Mouse (Mus musculus) hindbrain, embryonic 14.5 days (tissue): ENCODE results near the gene Cib4. TPM values are rescaled to one million over a fixed set of nuclear protein-coding genes. Genes with fewer than 3 reads are reported as not detected.
A peak's percentile ranks its signal among the peaks of the same experiment; 100 is the strongest.

Source experiments
- ATAC-seq: fragments of 200-750 bp; cut with Nextera tagmentation; 2 replicates; pipeline ENCODE4 v1.8.0; 2017; ENCODE audit warnings: moderate number of reproducible peaks, mild to moderate bottlenecking, moderate TSS enrichment, moderate library complexity; ENCODE audit not compliant: low FRiP score
- DNase-seq: peaks from one replicate; pipeline ENCODE4 v3.0.0-alpha.2; 2015; ENCODE audit warnings: low spot score
- H3K27ac ChIP-seq: fragments of 300-500 bp; sonication (generic); 2 replicates; pipeline ENCODE4 v1.5.1; 2014; ENCODE audit warnings: mild to moderate bottlenecking, moderate library complexity
- H3K27me3 ChIP-seq: fragments of 300-500 bp; sonication (generic); 2 replicates; pipeline ENCODE4 v1.6.1; 2014; ENCODE audit warnings: mild to moderate bottlenecking, low read length, mixed read lengths; ENCODE audit not compliant: control insufficient read depth, insufficient read depth
- H3K36me3 ChIP-seq: fragments of 300-500 bp; sonication (generic); replicated peaks from 2 replicates; pipeline ENCODE4 v1.6.1; 2014; ENCODE audit not compliant: control insufficient read depth, insufficient read depth
- H3K4me1 ChIP-seq: fragments of 300-500 bp; sonication (generic); replicated peaks from 2 replicates; pipeline ENCODE4 v1.6.1; 2014; ENCODE audit warnings: antibody characterized with exemption, low read length, mixed read lengths; ENCODE audit not compliant: control insufficient read depth, insufficient read depth
- H3K4me2 ChIP-seq: fragments of 300-500 bp; sonication (generic); replicated peaks from 2 replicates; pipeline ENCODE4 v1.6.1; 2014; ENCODE audit warnings: mild to moderate bottlenecking, moderate library complexity
- H3K4me3 ChIP-seq: fragments of 300-500 bp; sonication (generic); replicated peaks from 2 replicates; pipeline ENCODE4 v1.5.1; 2014; ENCODE audit warnings: mild to moderate bottlenecking, low read length
- H3K9ac ChIP-seq: fragments of 300-500 bp; sonication (generic); 2 replicates; pipeline ENCODE4 v1.6.1; 2014
- H3K9me3 ChIP-seq: fragments of 300-500 bp; sonication (generic); 2 replicates; pipeline ENCODE4 v1.6.1; 2016; ENCODE audit warnings: low read length; ENCODE audit not compliant: control insufficient read depth
- WGBS: fragments of 180-500 bp; shearing (Covaris S2); extraction: QIAGEN DNeasy Blood & Tissue Kit; methylation state at CpG from one replicate; pipeline ENCODE4 v1.1.7; 2014; 5-methylcytosine and 5-hydroxymethylcytosine counted together
- polyA plus RNA-seq: library from polyadenylated mRNA; unstranded; fragments of >200 nt; fragmentation: Nextera tagmentation; extraction: Ambion mirVana; gene quantifications from 2 replicates; pipeline ENCODE4 v1.2.1, GENCODE M21; 2014

The Cib4 gene
- polyA plus RNA-seq, 1 experiment from 2014 or later = not detected

DNA sequence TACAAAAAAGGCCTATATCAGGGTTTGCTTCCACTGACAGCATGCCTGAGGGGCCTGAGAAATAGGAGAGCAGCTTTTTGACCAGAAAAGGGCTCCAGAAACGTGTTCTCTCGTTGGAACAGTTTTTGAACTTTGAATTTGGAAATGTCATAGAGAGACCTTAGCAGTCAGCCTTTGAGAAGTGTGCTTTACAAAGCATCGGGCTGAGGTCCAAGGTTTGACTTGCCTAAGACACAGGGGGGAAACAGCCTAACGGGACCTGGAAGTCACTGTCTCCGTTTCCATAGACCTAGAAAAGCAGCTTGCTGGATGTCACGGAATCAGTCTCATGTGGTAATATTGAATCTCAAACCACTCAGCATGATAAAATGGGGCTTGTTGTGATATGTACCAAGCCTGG, 6.4 kb upstream of the Cib4 start:
- H3K27ac ChIP-seq = no peak overlapping the region
- no peak for ATAC-seq

GRCm38 (mm10) chr5:30551022-30551638, 5.5 kb upstream of the Cib4 start:
- H3K9me3 ChIP-seq = no peaks in the 10 kb centered on the region
- DNase-seq (no peak), ATAC-seq (no peak)
- no peaks in the 10 kb centered on the region for H3K36me3 ChIP-seq
- no peak overlapping the region for H3K4me3 ChIP-seq
- no peak overlapping the region for H3K4me2 ChIP-seq
- WGBS = 79% methylated on average over 8 of the region's 8 CpGs
- no peaks in the 10 kb centered on the region for H3K27me3 ChIP-seq
- no peak overlapping the region for H3K27ac ChIP-seq
- H3K4me1 ChIP-seq = no peaks in the 10 kb centered on the region
- H3K9ac ChIP-seq = no peak overlapping the region

More for the DNA sequence above, 6.4 kb upstream of the Cib4 start:
- Histone ChIP-seq H3K4me2 (no peak overlapping the region), H3K9ac (no peak overlapping the region), H3K4me1 (no peaks in the 10 kb centered on the region), H3K4me3 (no peak overlapping the region), H3K9me3 (no peaks in the 10 kb centered on the region), H3K36me3 (no peaks in the 10 kb centered on the region), H3K27me3 (no peaks in the 10 kb centered on the region)
- no peak for DNase-seq
- WGBS = 85% methylated on average over 6 of the region's 6 CpGs

GRCm38 (mm10) chr5:30550334-30551021, 4.8 kb upstream of the Cib4 start:
- 61% methylated on average over 9 of the region's 9 CpGs for WGBS
- Histone ChIP-seq H3K36me3 (no peaks in the 10 kb centered on the region), H3K4me1 (no peaks in the 10 kb centered on the region), H3K27ac (no peak overlapping the region), H3K9me3 (no peaks in the 10 kb centered on the region), H3K4me3 (no peak overlapping the region), H3K9ac (no peak overlapping the region), H3K27me3 (no peaks in the 10 kb centered on the region), H3K4me2 (no peak overlapping the region)
- ATAC-seq = no peak
- DNase-seq = peak; percentile 40

DNA sequence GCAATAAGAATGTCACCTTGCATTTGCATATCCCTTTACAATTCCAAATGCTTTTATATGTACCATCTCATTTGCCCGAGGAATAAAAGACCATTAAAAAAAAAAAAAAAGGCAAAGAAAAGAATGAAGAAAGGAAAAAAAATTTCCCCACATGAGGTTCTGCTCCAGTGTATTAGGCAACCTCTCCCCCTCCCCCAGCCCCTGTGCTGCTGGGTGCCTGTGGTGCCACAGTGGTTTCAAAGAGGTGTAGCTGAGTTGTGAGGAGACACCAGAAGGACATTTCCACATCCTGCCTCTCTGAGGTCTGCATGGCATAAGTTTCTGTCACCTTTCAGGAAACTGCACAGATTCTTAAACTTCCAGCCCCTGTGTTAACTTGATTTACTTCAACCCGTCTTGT, 3.0 kb upstream of the Cib4 start:
- no peak for ATAC-seq
- Histone ChIP-seq H3K4me2 (no peak overlapping the region), H3K27ac (no peak overlapping the region), H3K9me3 (no peaks in the 10 kb centered on the region), H3K36me3 (no peaks in the 10 kb centered on the region), H3K4me3 (no peak overlapping the region), H3K27me3 (no peaks in the 10 kb centered on the region), H3K4me1 (no peaks in the 10 kb centered on the region), H3K9ac (no peak overlapping the region)
- DNase-seq = no peak
- WGBS = 49% methylated on average over 2 of the region's 2 CpGs

- no peak overlapping the region for H3K4me3 ChIP-seq
- no peak overlapping the region for H3K4me2 ChIP-seq
- H3K4me1 ChIP-seq = no peaks in the 10 kb centered on the region
- no peak overlapping the region for H3K27ac ChIP-seq
- WGBS = 62% methylated on average over 7 of the region's 7 CpGs
- no peaks in the 10 kb centered on the region for H3K9me3 ChIP-seq
- no peaks in the 10 kb centered on the region for H3K36me3 ChIP-seq
- H3K9ac ChIP-seq = no peak overlapping the region
- DNase-seq = no peak
- no peak for ATAC-seq
- H3K27me3 ChIP-seq = no peaks in the 10 kb centered on the region
Observed at GRCm38 (mm10) chr5:30536051-30536570, 9.5 kb downstream of the Cib4 start.

GRCm38 (mm10) chr5:30534637-30535036, 11.0 kb downstream of the Cib4 start:
- Histone ChIP-seq H3K36me3 (no peaks in the 10 kb centered on the region), H3K4me2 (no peak overlapping the region), H3K27me3 (no peaks in the 10 kb centered on the region), H3K9me3 (no peaks in the 10 kb centered on the region), H3K27ac (no peak overlapping the region), H3K9ac (no peak overlapping the region), H3K4me3 (no peak overlapping the region), H3K4me1 (no peaks in the 10 kb centered on the region)
- ATAC-seq = no peak
- DNase-seq = no peak
- WGBS = 71% methylated on average over 6 of the region's 6 CpGs

DNA sequence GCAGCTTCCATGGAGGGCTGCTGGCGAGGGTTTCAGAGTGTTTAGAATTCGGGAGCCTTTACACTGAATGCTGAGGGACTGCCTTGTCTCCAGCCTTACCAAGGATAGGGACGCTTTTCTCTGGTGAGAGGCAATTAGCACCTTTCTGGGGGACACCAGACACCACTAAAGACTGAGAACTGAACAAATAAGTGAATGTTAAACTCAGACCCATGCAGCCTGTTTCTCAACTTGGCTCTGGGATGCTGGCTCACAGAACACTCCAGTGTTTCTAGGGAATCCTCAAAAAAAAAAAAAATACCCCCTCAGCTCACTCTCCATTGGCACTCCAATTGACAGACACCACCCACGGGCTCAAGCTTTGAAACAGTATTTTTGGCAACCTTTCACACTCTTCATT, 16.7 kb downstream of the Cib4 start:
- no peak overlapping the region for H3K9ac ChIP-seq
- H3K9me3 ChIP-seq = no peaks in the 10 kb centered on the region
- H3K4me1 ChIP-seq = no peaks in the 10 kb centered on the region
- H3K36me3 ChIP-seq = no peaks in the 10 kb centered on the region
- WGBS = 51% methylated on average over 4 of the region's 4 CpGs
- no peak for DNase-seq
- no peak overlapping the region for H3K4me3 ChIP-seq
- H3K27me3 ChIP-seq = no peaks in the 10 kb centered on the region
- H3K4me2 ChIP-seq = no peak overlapping the region
- no peak for ATAC-seq
- H3K27ac ChIP-seq = no peak overlapping the region

DNA sequence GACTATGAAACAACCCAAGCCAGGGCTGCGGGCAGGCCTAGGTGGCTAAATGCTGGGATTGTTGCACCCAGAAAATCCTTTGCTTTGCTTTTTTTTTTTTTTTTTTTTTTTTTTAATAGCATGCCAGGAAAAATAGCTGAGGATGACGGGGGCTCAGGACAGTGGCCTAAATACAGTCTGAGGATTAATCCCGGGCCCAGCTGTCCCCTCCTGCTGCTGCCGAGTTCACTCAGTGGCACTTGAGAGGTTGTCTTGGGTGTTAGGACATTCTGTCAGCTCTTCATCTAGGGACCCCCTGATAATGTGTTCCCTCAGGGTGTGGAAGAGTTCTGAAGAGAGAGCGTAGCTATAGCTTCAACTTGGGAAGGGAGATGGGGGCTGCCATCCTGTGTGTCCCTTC, 18.5 kb downstream of the Cib4 start:
- no peak overlapping the region for H3K27ac ChIP-seq
- DNase-seq (no peak), ATAC-seq (no peak)
- H3K9ac ChIP-seq = no peak overlapping the region
- no peaks in the 10 kb centered on the region for H3K27me3 ChIP-seq
- no peaks in the 10 kb centered on the region for H3K9me3 ChIP-seq
- 73% methylated on average over 5 of the region's 5 CpGs for WGBS
- H3K4me3 ChIP-seq = no peak overlapping the region
- no peaks in the 10 kb centered on the region for H3K4me1 ChIP-seq
- H3K4me2 ChIP-seq = no peak overlapping the region
- H3K36me3 ChIP-seq = no peaks in the 10 kb centered on the region

GRCm38 (mm10) chr5:30525920-30526836, 19.5 kb downstream of the Cib4 start:
- H3K27ac ChIP-seq = no peak overlapping the region
- DNase-seq = peak; percentile 50

More at GRCm38 (mm10) chr5:30525920-30526836, 19.5 kb downstream of the Cib4 start:
- H3K4me1 ChIP-seq = no peaks in the 10 kb centered on the region
- H3K4me2 ChIP-seq = no peak overlapping the region
- H3K9me3 ChIP-seq = no peaks in the 10 kb centered on the region
- no peak overlapping the region for H3K4me3 ChIP-seq
- H3K9ac ChIP-seq = no peak overlapping the region
- H3K27me3 ChIP-seq = no peaks in the 10 kb centered on the region
- no peaks in the 10 kb centered on the region for H3K36me3 ChIP-seq
- ATAC-seq = peak; percentile 31; the same call in 1 of the 2 replicates
- WGBS = 24% methylated on average over 12 of the region's 12 CpGs
